Mouse (Mus musculus): ENCODE measurements around the gene Fam234b. TPM values are rescaled to one million over a fixed set of nuclear protein-coding genes. Genes with fewer than 3 reads are reported as not detected.
A peak's percentile ranks its signal among the peaks of the same experiment; 100 is the strongest.

The Fam234b gene
- polyA plus RNA-seq, 1 experiment from 2014 or later = 25.2 TPM

GRCm38 (mm10) chr6:135261124-135261523, 63.3 kb downstream of the Fam234b start:
- WGBS = 87% methylated on average over 9 of the region's 9 CpGs
- Histone ChIP-seq H3K9me3 (ENCODE audit: low read depth, low read length) (no peaks in the 10 kb centered on the region; the same call in 1 of the 2 replicates), H3K4me3 (ENCODE audit: low read depth, low read length) (no peak overlapping the region), H3K4me1 (ENCODE audit: insufficient read depth) (no peaks in the 10 kb centered on the region), H3K36me3 (ENCODE audit: insufficient read depth) (no peaks in the 10 kb centered on the region), H3K4me2 (no peak overlapping the region), H3K9ac (no peak overlapping the region), H3K27ac (ENCODE audit: low read depth) (no peak overlapping the region), H3K27me3 (ENCODE audit: insufficient read depth, low read length) (no peaks in the 10 kb centered on the region)
- TF ChIP-seq CTCF (IDR thresholded peaks at IDR 0.05; ENCODE audit: low read depth) = no peak
- no peak for DNase-seq
- ATAC-seq (ENCODE audit: insufficient read depth) = no peak

GRCm38 (mm10) chr6:135262565-135262964, 64.8 kb downstream of the Fam234b start:
- no peaks in the 10 kb centered on the region for H3K36me3 ChIP-seq (ENCODE audit: insufficient read depth)
- H3K4me3 ChIP-seq (ENCODE audit: low read depth, low read length) = no peak overlapping the region
- no peak for ATAC-seq (ENCODE audit: insufficient read depth)
- H3K27ac ChIP-seq (ENCODE audit: low read depth) = no peak overlapping the region
- H3K27me3 ChIP-seq (ENCODE audit: insufficient read depth, low read length) = no peaks in the 10 kb centered on the region
- no peak for TF ChIP-seq CTCF (IDR thresholded peaks at IDR 0.05; ENCODE audit: low read depth)
- no peak overlapping the region for H3K9ac ChIP-seq
- no peak for DNase-seq
- no peak overlapping the region for H3K4me2 ChIP-seq
- H3K9me3 ChIP-seq (ENCODE audit: low read depth, low read length) = no peaks in the 10 kb centered on the region; the same call in 1 of the 2 replicates
- 61% methylated on average over 2 of the region's 2 CpGs for WGBS
- H3K4me1 ChIP-seq (ENCODE audit: insufficient read depth) = no peaks in the 10 kb centered on the region

- ATAC-seq (ENCODE audit: insufficient read depth) (no peak), DNase-seq (peak; percentile 2)
- no peaks in the 10 kb centered on the region; the same call in 1 of the 2 replicates for H3K9me3 ChIP-seq (ENCODE audit: low read depth, low read length)
- peak; percentile 51 for TF ChIP-seq CTCF (IDR thresholded peaks at IDR 0.05; ENCODE audit: low read depth)
- no peaks in the 10 kb centered on the region for H3K4me1 ChIP-seq (ENCODE audit: insufficient read depth)
- H3K4me3 ChIP-seq (ENCODE audit: low read depth, low read length) = no peak overlapping the region
- 95% methylated on average over 6 of the region's 6 CpGs for WGBS
- no peak overlapping the region for H3K4me2 ChIP-seq
- H3K27me3 ChIP-seq (ENCODE audit: insufficient read depth, low read length) = no peaks in the 10 kb centered on the region
- no peaks in the 10 kb centered on the region for H3K36me3 ChIP-seq (ENCODE audit: insufficient read depth)
- H3K9ac ChIP-seq = no peak overlapping the region
- no peak overlapping the region for H3K27ac ChIP-seq (ENCODE audit: low read depth)
Observed at GRCm38 (mm10) chr6:135264136-135264535, 66.4 kb downstream of the Fam234b start.

GRCm38 (mm10) chr6:135266056-135266455, 68.3 kb downstream of the Fam234b start:
- Histone ChIP-seq H3K27me3 (ENCODE audit: insufficient read depth, low read length) (no peaks in the 10 kb centered on the region), H3K4me2 (no peak overlapping the region), H3K9ac (no peak overlapping the region), H3K27ac (ENCODE audit: low read depth) (no peak overlapping the region), H3K4me1 (ENCODE audit: insufficient read depth) (0 out of 2 replicates have a peak, but pooled peaks cover 7% of the 10 kb centered on the region), H3K9me3 (ENCODE audit: low read depth, low read length) (no peaks in the 10 kb centered on the region; the same call in 1 of the 2 replicates), H3K4me3 (ENCODE audit: low read depth, low read length) (no peak overlapping the region), H3K36me3 (ENCODE audit: insufficient read depth) (no peaks in the 10 kb centered on the region)
- no peak for DNase-seq
- WGBS = 91% methylated on average over 1 of the region's 1 CpGs
- no peak for TF ChIP-seq CTCF (IDR thresholded peaks at IDR 0.05; ENCODE audit: low read depth)
- no peak for ATAC-seq (ENCODE audit: insufficient read depth)

GRCm38 (mm10) chr6:135267221-135267620, 69.4 kb downstream of the Fam234b start:
- TF ChIP-seq CTCF (IDR thresholded peaks at IDR 0.05; ENCODE audit: low read depth) = no peak
- no peaks in the 10 kb centered on the region for H3K27me3 ChIP-seq (ENCODE audit: insufficient read depth, low read length)
- WGBS = 74% methylated on average over 3 of the region's 3 CpGs

GRCm38 (mm10) chr6:135268392-135268791, 70.6 kb downstream of the Fam234b start:
- no peaks in the 10 kb centered on the region for H3K27me3 ChIP-seq (ENCODE audit: insufficient read depth, low read length)
- DNase-seq (no peak), ATAC-seq (ENCODE audit: insufficient read depth) (no peak)
- H3K9ac ChIP-seq = peak overlapping the region; percentile 9; the same call in 1 of the 2 replicates
- no peak for TF ChIP-seq CTCF (IDR thresholded peaks at IDR 0.05; ENCODE audit: low read depth)
- H3K4me3 ChIP-seq (ENCODE audit: low read depth, low read length) = no peak overlapping the region
- H3K36me3 ChIP-seq (ENCODE audit: insufficient read depth) = no peaks in the 10 kb centered on the region
- H3K27ac ChIP-seq (ENCODE audit: low read depth) = no peak overlapping the region
- H3K9me3 ChIP-seq (ENCODE audit: low read depth, low read length) = no peaks in the 10 kb centered on the region
- peaks cover 12% of the 10 kb centered on the region; the same call in 1 of the 2 replicates for H3K4me1 ChIP-seq (ENCODE audit: insufficient read depth)
- no peak overlapping the region for H3K4me2 ChIP-seq

More at GRCm38 (mm10) chr6:135267221-135267620, 69.4 kb downstream of the Fam234b start:
- DNase-seq (no peak), ATAC-seq (ENCODE audit: insufficient read depth) (no peak)
- Histone ChIP-seq H3K4me2 (no peak overlapping the region), H3K4me1 (ENCODE audit: insufficient read depth) (peaks cover 11% of the 10 kb centered on the region; the same call in 1 of the 2 replicates), H3K4me3 (ENCODE audit: low read depth, low read length) (no peak overlapping the region), H3K27ac (ENCODE audit: low read depth) (no peak overlapping the region), H3K9me3 (ENCODE audit: low read depth, low read length) (no peaks in the 10 kb centered on the region), H3K9ac (no peak overlapping the region), H3K36me3 (ENCODE audit: insufficient read depth) (no peaks in the 10 kb centered on the region)

- Histone ChIP-seq H3K4me1 (ENCODE audit: insufficient read depth) (peaks cover 12% of the 10 kb centered on the region; the same call in 1 of the 2 replicates), H3K36me3 (ENCODE audit: insufficient read depth) (no peaks in the 10 kb centered on the region), H3K4me2 (no peak overlapping the region), H3K9me3 (ENCODE audit: low read depth, low read length) (no peaks in the 10 kb centered on the region), H3K27me3 (ENCODE audit: insufficient read depth, low read length) (no peaks in the 10 kb centered on the region), H3K9ac (no peak overlapping the region), H3K27ac (ENCODE audit: low read depth) (no peak overlapping the region), H3K4me3 (ENCODE audit: low read depth, low read length) (no peak overlapping the region)
- DNase-seq (no peak), ATAC-seq (ENCODE audit: insufficient read depth) (no peak)
- TF ChIP-seq CTCF (IDR thresholded peaks at IDR 0.05; ENCODE audit: low read depth) = no peak
- 55% methylated on average over 6 of the region's 6 CpGs for WGBS
Observed at GRCm38 (mm10) chr6:135269626-135270025, 71.8 kb downstream of the Fam234b start.

Measured in lung, embryonic 14.5 days (tissue).